Mouse (Mus musculus): ENCODE measurements around the gene Zfp110.

DNA sequence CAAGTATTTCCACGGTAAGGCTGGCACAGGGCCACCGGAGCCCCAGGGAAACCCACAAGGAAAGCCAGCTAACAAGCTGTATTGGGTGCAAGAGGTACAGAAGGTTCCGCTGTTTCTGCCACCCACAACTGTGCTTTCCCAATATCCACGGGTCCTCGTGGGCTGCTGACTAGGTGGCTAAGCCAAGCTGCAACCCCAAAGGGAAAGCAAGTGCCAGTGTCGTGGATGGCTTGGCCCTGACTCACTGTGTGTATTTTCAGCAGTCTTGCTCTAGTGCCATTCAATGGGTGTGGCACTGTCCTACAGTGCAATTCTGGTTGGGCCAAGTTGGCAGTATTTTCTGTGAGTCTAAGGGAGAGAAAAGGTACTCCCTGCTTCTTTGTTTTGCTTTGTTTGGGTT lies 47.2 kb upstream of the Zfp110 start:
- no peak for TF ChIP-seq CTCF (IDR thresholded peaks at IDR 0.05; ENCODE audit: low read depth)
- TF ChIP-seq EP300 (IDR thresholded peaks at IDR 0.05; ENCODE audit: low read depth): no peak

Data from liver, embryonic 14.5 days (tissue).